Mouse (Mus musculus) gastrocnemius, adult 2 months (tissue): ENCODE results near the gene Dhh. TPM values are rescaled to one million over a fixed set of nuclear protein-coding genes. Genes with fewer than 3 reads are reported as not detected.

ENCODE experiments used
- DNase-seq: peaks from one replicate; pipeline ENCODE4 v3.0.0; 2022
- H3K27ac ChIP-seq: fragments of 200-600 bp; 2 replicates; pipeline ENCODE4 v1.8.1; 2022; ENCODE audit warnings: mild to moderate bottlenecking
- H3K4me3 ChIP-seq: fragments of 200-600 bp; 2 replicates; pipeline ENCODE4 v1.8.1; 2022; ENCODE audit warnings: mild to moderate bottlenecking, moderate library complexity
- CTCF ChIP-seq: fragments of 200-600 bp; IDR thresholded peaks from 2 replicates; pipeline ENCODE4 v1.8.1; 2022; ENCODE audit warnings: antibody characterized with exemption, mild to moderate bottlenecking, moderate library complexity
- intact Hi-C: fragments of 180-260 bp; cut with DNase I; formaldehyde crosslinking; loops from one replicate; pipeline ENCODE4 v1.15.1; 2025
- total RNA-seq, 2 experiments: library from RNA; stranded (reverse); gene quantifications; 2 replicates each; pipeline ENCODE4 v1.2.3; 2021

Gene Dhh
- total RNA-seq, 2 experiments from 2014 or later = 0.81 to 0.82 TPM

DNA sequence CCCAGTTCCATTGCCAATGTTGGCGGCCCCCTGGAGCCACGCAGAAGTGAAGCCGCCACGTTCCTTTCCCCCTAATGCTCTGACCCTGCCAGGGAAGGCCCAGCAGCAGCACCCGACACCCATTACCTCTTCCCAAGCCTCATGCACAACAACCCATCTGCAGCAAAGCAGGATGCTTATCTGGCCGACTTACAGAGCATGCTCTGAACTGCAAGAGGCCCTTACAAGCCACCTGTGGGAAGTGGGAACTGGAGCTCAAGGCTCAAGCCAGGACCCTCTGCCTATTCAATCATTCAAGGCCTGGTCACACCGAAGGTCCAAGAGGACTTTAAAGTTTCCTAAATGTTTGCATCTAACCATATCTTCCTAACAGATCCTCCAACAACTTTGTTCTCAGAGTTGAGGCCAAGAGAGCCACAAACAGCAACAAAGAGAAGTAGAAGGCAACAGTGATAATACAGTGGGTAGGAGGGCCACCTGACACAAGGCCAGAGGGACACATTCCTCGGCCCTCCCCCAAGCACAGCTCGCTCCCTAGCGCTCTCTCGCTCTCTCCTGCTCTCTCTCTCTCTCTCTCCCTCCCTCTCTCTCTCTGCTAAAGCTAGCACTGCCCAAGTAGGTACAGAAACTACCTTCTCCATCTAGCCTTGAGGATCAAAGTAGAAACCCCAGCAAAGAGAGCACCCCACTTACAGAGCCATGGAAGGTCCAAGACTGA lies 29.8 kb downstream of the Dhh start:
- DNase-seq = peak; percentile 16
- intact Hi-C loops = loop anchor here (5.0 kb wide), 1 partner anchor 36 kb away; the partner anchor contains the start of gene Prkag1

GRCm38 (mm10) chr15:98867321-98867720 lies 31.0 kb downstream of the Dhh start:
- intact Hi-C loops = loop anchor here (5.0 kb wide), 1 partner anchor 35 kb away; the partner anchor contains the start of gene Prkag1
- TF ChIP-seq CTCF = no peak

More for the DNA sequence above, 29.8 kb downstream of the Dhh start:
- Histone ChIP-seq H3K4me3 (peak overlapping the region; percentile 92), H3K27ac (peak overlapping the region; percentile 100)
- no peak for TF ChIP-seq CTCF

GRCm38 (mm10) chr15:98866501-98866900 lies 31.8 kb downstream of the Dhh start:
- intact Hi-C loops = loop anchor here (5.0 kb wide), 1 partner anchor 34 kb away; the partner anchor contains the start of gene Prkag1
- no peak for TF ChIP-seq CTCF
- no peak overlapping the region for H3K27ac ChIP-seq
- H3K4me3 ChIP-seq = no peak overlapping the region
- DNase-seq = peak; percentile 15

More at GRCm38 (mm10) chr15:98867321-98867720, 31.0 kb downstream of the Dhh start:
- peak overlapping the region; percentile 92 for H3K4me3 ChIP-seq
- peak overlapping the region; percentile 100 for H3K27ac ChIP-seq
- DNase-seq = peak; percentile 61

GRCm38 (mm10) chr15:98865771-98866170 lies 32.6 kb downstream of the Dhh start:
- intact Hi-C loops = loop anchor here (5.0 kb wide), 1 partner anchor 33 kb away; the partner anchor contains the start of gene Prkag1
- no peak for TF ChIP-seq CTCF
- Histone ChIP-seq H3K4me3 (no peak overlapping the region), H3K27ac (no peak overlapping the region)
- peak; percentile 12 for DNase-seq

DNA sequence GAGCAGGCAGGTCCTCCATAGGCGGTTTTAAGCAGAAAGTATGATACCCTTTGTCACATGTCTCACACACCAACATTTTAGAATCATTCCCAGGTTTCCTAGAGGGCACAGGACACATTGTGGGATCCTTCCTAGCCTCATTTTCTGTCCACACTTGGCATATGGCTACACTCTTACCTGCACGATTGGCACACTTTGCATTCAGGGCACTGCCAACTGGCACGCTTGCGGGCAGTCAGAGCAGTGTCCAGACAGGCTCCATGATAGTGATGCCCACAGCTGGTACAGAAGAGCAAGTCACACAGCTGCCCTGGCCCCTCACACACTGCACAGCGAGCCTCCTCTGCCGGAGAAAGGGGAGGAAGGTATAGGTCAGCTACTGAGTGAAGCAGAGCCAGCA lies 33.4 kb downstream of the Dhh start:
- Histone ChIP-seq H3K4me3 (no peak overlapping the region), H3K27ac (no peak overlapping the region)
- intact Hi-C loops = loop anchor here (5.0 kb wide), 1 partner anchor 33 kb away; the partner anchor contains the start of gene Prkag1
- no peak for TF ChIP-seq CTCF
- no peak for DNase-seq

- Histone ChIP-seq H3K27ac (no peak overlapping the region), H3K4me3 (no peak overlapping the region)
- intact Hi-C loops = no loop called here
- no peak for TF ChIP-seq CTCF
- DNase-seq = no peak
These were observed 34.8 kb downstream of the Dhh start for GRCm38 (mm10) chr15:98863451-98863958.

GRCm38 (mm10) chr15:98861701-98862410 lies 36.5 kb downstream of the Dhh start:
- no peak for DNase-seq
- TF ChIP-seq CTCF = no peak
- H3K4me3 ChIP-seq = no peak overlapping the region
- H3K27ac ChIP-seq = no peak overlapping the region
- intact Hi-C loops = no loop called here

DNA sequence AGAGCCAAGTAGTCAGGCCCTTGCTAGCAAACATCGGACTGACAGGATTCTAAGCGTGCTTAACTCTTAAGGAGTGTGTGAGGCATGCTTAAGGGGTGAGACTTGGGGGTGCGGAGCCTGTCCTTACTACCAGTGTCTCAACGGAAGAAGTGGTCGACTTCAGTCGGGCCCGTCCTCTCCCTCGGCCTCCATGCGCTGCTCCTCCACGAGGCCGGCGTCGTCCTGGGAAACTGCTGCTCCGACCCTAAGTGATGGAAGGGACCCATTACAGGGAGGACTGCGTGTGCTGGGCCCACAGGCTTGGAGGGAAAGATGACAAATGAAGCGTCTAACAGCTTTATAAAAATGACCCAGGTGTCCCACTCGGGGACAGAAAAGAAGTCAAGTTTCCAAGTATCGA lies 37.4 kb downstream of the Dhh start:
- no peak overlapping the region for H3K4me3 ChIP-seq

GRCm38 (mm10) chr15:98859319-98860043 lies 38.9 kb downstream of the Dhh start:
- TF ChIP-seq CTCF = no peak
- H3K27ac ChIP-seq = no peak overlapping the region
- no peak overlapping the region for H3K4me3 ChIP-seq
- intact Hi-C loops = no loop called here
- no peak for DNase-seq

More for the DNA sequence above, 37.4 kb downstream of the Dhh start:
- intact Hi-C loops = no loop called here
- no peak for TF ChIP-seq CTCF
- no peak for DNase-seq
- H3K27ac ChIP-seq = no peak overlapping the region

GRCm38 (mm10) chr15:98854214-98854613 lies 44.1 kb downstream of the Dhh start:
- TF ChIP-seq CTCF = no peak
- H3K27ac ChIP-seq = no peak overlapping the region
- no peak overlapping the region for H3K4me3 ChIP-seq
- no peak for DNase-seq
- intact Hi-C loops = no loop called here

DNA sequence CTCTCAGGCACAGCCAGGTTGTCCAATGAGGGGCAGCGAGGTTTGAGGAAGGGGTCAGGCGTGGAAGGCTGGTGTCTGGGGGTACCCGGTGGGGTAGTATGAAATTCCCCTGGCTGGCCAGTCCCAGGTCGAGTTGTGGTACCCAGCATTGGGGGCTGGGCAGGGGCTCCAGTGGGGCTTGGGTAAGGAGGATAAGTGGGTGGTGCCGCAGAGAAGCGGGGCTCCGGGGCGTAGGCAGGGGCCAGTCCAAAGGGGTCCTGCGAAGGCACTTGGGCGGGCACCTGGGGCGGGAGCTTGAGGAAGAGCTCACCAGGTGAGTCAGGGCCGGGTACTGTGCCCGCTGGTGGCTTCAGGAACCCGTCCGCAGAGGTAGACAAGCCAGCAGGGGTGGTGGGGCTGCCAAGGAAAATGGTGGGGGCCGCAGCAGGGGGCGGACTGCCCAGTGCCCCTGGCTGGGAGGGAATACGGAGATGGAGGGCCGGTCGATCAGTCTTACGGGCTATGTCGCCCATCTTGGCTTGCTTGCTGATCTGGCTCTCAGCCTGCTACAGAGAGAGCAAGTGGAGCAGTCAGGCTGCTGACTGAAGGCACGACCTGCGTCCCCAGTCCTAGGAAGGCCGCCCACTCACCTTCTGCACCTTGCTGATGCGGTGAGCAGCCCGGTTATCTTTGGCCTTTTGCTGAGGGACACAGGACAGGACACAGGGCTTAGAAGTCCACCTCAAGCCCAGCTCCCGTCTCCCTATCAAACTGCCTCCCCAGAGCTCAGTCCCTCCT lies 45.0 kb downstream of the Dhh start:
- no peak overlapping the region for H3K27ac ChIP-seq
- H3K4me3 ChIP-seq = no peak overlapping the region
- peak; percentile 25 for DNase-seq
- intact Hi-C loops = no loop called here
- no peak for TF ChIP-seq CTCF

GRCm38 (mm10) chr15:98852733-98853132 lies 45.6 kb downstream of the Dhh start:
- peak; percentile 14 for DNase-seq
- intact Hi-C loops = no loop called here
- no peak overlapping the region for H3K4me3 ChIP-seq
- no peak overlapping the region for H3K27ac ChIP-seq
- no peak for TF ChIP-seq CTCF
